Mouse (Mus musculus): Measurements from ENCODE around the gene Dock2.

Dock2 gene

DNA sequence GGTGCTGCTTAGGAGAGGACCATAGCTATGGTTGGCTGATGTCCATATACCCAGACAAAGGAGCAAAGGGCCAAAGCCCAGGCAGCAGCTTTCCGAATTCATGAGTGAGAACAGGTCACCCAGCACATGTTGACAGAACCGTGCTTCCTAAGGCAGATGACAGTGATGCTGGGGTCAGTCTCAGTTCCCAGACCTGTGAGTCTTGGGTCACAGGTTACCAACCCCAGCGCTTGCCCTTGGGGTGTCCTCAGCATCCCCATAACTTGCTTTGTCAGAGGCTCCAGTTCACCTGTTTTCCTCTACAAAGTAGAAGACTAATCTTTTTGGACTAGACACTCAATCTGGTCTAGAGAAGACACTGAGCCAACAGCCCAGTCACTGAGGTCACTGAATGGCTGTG is 252.7 kb downstream of the Dock2 start:
- no peak for DNase-seq (ENCODE audit: low read depth, low spot score)

DNA sequence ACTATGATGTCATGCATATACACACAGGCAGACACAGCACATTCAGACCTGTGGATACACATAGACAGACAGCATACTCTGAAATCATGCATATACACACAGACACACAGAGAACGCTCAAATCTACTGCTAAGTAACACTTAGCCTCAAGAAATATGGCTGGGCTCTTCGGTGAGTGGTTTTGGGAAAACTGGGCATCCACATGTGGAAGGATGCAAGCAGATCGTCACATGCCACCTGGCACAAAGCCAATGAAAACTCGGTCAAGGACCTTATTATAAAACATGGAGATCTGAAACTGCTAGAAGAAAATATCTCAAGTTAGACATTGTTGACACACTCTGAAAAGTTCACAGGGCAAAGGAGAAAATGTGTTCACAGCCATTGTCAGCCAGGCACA is 255.7 kb downstream of the Dock2 start:
- no peak for DNase-seq (ENCODE audit: low read depth, low spot score)

DNA sequence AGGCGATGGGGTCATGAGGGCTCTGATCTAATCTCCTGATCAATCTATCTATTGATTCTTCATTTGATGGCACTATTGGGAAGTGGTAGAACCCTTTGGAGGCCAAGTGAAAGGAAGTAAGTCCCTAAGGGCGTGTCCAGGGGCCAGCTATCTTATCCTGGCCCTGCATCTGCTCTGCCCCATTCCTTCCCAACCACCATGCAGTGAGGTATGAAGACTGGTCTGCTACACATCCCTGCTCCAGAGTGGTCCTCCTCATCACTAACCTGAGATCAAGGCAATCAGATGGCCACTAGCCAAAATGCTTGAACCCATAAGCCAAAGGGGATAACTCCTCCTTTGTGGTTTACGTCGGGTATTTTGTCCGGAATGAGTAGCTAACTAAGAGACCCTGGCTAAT is 256.5 kb downstream of the Dock2 start:
- no peak for DNase-seq (ENCODE audit: low read depth, low spot score)

DNA sequence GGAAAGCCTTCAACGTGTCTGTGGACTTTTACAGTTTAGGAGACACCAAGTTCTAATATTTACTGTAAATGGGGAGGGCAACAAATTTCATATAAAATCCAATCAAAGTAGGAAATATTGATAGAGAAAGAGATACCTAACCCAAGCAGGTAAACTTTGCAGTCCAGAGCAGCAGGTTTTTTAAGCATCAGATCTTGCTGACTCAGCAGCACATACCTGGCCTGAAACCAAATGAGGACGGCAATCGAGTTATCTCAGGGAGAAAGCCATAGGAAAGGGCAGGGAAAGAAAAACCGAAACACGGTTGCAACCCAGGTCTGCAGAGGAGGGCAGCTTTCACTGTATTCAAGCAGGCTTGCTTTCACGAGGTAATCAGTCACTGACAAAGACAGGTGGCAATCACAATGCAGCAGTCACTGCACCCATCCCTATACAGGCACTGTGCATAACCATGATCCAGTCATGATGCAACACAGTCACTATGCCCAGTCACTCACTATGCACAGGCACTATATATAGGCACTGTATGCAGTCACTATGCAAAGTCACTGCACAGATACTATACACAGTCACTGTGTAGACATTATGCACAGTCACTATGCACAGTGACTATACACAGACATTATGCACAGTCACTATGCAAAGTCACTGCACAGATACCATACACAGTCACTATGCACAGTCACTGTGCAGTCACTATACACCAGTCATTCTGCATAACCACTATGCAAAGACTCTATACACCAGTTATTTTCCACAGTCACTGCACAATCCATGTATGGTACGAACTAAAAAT is 258.4 kb downstream of the Dock2 start:
- DNase-seq (ENCODE audit: low read depth, low spot score): no peak

DNA sequence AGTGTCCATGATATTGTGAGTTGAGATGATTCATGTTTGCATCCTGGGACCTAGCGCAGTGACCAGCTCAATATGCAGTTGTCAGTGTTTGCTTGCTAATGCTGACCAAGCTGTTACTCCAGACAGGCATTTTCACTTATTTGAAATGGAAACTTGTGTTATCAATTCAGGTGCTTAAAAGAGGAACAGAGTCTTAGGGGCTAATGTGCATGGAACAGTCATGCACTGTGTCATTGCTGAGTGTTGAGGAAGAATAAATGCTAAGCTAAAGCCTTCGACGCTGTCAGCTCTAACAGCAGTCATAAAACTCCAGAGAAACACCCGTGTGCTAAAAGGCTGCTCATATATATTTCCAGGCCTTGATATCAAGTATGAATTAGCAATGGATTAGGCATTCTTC is 259.1 kb downstream of the Dock2 start:
- no peak for DNase-seq (ENCODE audit: low read depth, low spot score)

DNA sequence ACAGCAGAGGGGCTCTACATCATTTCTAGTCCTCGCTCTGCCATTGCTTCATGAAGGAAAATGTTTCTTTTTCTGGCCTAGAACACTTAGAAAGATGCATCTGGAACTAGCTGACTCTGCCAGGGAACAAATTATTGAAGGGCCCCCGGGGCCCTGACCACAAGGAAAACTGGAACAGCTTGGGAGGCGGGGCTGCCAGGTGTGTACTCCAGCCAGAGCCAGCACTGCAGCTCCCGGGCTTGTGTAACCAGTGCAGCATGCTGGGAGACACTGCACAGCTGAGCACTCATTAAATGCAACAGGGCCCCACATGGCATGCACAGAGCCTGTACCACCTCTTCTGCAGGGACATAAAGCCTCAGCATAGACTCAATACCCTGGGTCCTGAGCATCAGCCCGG is 265.1 kb downstream of the Dock2 start:
- DNase-seq (ENCODE audit: low read depth, low spot score): no peak

DNA sequence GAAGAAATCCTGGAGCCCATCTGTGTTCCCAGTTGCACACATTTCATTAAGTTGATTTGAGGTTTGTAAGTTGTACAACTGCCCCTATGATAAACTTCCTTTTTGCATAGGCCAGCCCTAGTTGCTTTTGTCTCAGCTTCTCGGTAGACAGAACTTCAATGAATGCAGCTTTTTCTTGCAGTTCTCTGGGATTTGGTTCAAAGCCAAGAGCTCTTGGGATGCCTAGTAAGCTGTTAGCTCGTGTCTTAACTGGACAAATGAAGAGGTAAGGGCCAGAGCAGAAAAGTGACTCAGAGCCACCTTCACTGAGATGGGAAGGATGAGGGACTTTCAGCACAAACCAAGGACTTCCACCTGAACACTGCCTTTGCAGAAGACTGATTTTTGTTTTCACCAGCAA is 266.7 kb downstream of the Dock2 start:
- DNase-seq (ENCODE audit: low read depth, low spot score): no peak

DNA sequence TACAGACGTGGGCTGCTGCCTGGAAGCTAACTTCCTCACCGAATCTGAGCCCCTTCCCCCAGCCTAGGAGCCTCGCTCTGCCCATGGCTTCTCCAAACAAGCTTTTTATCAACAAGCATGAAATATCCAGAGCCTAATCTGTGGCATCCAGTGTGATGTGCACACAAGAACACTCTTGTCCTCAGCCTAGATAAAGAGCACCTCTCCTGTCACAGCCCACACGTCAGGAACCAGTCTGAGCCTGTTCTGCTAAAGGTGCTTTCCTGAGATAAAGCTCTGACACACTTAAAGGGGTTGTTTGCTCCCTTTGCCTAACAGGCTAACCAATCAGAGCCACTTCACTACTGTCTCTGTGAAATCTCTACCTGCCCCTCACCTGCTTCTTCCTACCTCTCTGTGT is 268.4 kb downstream of the Dock2 start:
- DNase-seq (ENCODE audit: low read depth, low spot score): no peak

DNA sequence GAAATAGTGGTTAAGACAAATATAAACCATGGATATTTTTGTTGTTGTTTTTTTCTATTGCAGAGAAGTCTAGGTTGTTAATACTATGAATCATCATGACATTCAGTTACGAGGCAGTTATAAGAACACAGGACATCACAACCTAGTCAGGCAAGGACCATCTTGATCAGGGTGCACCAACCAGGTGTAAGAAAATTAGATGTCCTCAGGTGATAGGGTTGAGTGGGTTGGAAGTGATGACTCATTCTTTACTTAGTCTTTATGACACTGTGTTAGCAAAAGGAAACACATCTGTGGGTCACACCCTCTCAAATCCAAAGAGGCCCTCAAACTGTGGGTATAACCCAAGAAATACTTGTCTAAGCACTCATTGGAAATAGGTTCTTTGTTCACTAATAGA is 277.3 kb downstream of the Dock2 start:
- peak; percentile 62 for DNase-seq (ENCODE audit: low read depth, low spot score)

DNA sequence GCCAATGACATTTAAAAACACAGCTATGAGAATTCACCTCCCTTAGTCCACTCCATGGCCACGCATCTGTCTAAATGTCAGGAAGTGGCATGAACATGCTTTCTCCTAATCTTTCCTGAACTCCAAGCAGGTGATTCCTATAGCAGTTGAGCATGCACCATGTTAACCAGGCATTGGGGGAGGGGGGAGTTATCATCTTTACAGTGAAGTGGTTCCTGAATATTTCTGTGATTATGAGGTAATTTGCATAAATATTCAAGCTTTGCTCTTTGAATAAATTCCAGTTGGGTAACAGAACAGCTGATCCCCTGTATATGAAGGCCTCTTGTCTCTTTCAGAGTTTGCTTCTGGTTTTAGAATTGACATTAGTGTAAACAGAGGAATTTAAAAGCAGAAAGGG is 284.0 kb downstream of the Dock2 start:
- DNase-seq (ENCODE audit: low read depth, low spot score): no peak

DNA sequence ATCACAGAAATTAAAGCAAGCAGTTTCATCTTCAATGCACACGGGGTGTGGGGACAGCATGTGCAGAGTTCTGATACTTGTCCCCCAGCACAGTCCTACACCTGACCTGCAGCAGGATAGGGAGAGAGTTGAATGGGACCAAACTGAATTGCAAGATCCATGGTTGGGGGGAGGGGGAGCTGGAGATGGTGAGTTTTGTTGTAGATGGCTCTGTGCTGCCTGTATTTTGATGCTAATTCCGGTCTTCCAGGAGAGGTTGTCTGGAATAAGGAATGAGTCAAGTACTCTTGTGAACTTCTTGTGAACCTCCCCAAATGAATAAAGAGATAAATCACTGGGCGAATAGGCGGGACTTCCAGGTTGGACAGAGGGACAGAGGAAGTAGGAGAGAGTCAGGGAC is 289.0 kb downstream of the Dock2 start:
- no peak for DNase-seq (ENCODE audit: low read depth, low spot score)

DNA sequence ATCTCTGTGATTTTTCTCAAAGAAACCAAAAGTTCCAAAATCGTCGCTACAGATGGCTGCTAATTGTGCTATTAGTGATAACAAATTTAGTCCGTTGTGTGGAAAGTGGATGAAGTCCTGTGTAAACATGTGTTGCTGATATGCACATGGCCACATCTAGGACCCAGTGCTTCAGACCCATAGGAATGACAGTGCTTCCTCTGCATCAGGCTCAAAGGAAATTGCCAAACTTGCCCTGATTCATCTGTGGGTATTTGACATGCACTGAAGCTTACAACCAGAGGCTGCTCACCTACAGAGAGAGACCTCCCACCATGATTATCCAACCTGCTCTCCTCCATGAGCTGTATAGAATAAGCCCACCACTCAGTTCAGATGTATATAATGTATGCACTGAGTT is 290.7 kb downstream of the Dock2 start:
- no peak for DNase-seq (ENCODE audit: low read depth, low spot score)

DNA sequence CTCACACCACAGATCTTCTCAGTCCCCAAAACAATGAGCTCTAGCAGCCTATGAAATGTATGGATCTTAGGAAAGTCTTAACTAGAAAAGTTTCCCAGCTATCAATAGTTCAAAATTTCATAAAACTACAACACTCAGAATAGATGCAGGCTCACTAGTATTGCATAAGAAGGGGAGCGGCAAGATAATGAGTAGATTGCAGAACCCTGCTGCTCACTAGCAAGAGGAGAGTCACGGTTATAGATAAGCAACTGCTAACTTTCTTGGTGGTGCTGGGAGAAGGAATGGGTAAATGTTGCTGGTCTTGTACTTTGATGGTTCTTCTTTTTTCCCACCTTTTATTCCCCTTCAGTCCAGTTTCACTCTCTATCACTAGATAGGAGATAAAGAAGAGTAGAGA is 291.5 kb downstream of the Dock2 start:
- no peak for DNase-seq (ENCODE audit: low read depth, low spot score)

DNA sequence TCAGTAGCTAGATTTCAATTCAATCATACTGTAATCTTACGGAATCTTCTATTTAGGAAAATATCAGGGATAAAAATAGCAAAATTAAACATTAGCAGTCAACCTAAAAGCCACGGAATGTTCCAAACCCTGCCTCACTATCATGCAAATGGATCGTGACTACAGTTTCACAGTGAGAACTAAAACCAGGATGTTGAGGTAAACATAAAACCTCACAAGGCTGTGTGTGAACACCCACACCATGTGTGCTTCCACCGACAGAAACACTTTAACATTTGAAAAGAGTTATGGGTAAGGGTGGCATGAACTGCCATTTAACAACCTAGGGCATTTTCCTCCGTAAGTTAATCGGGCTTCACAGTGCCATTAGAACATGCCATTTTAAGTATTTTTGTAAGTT is 294.1 kb downstream of the Dock2 start:
- DNase-seq (ENCODE audit: low read depth, low spot score): peak; percentile 38

DNA sequence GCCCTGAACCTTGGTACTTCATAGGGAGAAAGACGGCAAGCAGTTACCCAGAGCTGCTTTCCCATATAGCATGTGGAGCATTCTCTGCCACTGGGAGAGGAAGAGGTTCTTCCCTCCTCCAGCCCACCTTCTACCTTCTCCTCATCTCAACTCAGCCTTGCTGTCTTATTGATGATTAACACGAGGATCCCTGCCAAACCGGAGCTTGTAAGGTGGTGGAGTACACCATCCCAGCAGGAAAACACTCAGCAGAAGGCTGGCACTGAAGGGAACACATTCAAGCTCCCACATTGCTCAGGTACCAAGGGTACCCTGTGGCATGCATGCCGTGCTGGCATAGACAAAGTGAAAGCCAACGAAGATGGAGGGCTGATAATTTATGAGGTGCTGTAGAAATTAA is 304.4 kb downstream of the Dock2 start:
- DNase-seq (ENCODE audit: low read depth, low spot score): no peak

DNA sequence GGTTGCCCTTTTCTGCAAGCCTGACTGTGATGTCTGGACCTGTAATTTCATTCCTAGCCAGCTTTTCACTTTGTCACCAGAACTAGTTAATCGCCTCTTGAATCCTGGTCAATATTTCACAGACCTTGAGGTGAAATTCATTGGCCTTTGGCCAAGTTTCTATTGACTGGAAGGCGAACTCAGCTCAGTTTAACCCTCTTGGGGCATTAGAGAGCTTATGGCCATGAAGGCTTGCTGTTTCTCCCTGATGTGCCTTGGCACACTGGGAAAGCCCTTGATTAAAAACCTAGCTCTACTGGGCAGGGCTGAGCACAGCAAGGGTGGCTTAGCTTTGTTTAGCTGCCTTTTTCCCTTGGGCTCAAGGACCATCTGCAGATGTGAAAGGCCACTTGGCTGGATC is 313.9 kb downstream of the Dock2 start:
- DNase-seq (ENCODE audit: low read depth, low spot score): no peak

DNA sequence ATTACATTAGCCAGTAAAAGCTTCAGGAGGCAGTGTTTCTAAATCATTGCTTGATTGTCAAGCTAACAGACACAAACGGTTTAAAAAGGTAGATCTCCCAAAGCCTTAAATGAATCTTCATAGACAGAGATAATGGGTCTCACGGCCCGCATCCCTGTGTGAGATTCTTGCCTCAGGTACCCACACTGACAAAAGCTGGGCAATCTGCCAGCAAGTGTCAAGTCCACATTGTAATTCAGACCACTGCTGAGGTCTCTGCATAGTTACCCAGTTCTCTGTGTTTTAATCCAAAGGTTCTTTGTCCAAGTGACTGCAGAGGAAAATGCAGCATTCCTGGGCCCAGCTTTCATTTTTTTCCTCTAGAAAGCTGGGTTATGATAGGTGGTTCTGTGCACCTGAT is 315.1 kb downstream of the Dock2 start:
- DNase-seq (ENCODE audit: low read depth, low spot score): no peak

DNA sequence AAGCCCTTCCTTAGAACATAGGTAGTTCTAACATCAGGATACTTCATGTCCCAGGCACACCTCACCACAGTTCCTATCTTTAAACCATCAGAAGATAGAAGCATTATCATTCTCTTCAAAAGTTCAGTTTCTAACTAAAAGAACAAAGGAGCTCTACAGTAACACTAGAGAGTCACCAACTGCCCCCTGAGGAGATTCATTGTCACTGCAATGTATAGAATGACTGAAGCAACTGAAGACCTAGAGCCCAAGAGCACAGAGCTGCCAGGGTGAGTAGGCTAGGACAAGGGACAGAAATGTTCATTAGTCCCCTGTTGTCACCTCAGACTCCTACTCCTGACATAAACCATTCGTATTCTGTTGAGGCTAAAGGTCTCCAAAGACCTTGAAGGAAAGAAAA is 316.6 kb downstream of the Dock2 start:
- DNase-seq (ENCODE audit: low read depth, low spot score): no peak

DNA sequence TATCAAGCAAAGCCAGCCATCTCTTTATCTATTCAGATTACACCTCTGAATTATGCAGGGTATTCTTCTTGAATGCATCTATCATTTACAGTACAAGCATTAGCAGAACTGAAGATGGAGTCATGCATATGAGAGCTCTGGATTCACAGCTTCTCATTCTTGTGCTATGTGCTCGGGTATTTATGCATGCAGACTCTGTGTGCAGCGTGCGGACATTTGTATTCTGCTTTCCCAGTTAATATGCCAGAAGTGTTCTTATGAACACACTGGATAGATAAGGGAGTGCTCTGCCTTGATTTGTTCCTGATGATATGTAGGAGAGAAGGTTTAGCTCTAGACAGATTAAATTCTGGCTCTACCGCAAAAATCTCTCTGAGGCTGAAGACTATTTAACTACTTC is 333.7 kb downstream of the Dock2 start:
- no peak for DNase-seq (ENCODE audit: low read depth, low spot score)

DNA sequence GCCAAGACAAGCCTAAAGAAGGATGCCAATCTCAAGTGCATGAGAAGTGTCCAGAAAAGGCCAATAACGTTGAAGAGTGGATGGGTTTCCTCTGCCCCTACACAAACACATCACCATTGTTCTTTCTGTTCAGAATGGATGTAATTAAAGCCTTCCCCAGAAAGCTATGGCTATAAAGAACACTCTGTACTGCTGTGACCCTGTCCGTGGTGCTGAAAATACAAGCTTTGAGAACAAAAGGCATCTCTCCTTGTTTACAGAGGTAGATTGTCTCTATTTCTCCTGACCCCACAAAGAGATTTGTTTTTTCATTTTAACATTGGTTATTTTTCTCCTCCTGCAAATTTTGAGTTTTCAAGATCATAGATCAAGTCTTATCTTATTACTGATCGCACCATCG is 335.8 kb downstream of the Dock2 start:
- peak; percentile 28 for DNase-seq (ENCODE audit: low read depth, low spot score)

DNA sequence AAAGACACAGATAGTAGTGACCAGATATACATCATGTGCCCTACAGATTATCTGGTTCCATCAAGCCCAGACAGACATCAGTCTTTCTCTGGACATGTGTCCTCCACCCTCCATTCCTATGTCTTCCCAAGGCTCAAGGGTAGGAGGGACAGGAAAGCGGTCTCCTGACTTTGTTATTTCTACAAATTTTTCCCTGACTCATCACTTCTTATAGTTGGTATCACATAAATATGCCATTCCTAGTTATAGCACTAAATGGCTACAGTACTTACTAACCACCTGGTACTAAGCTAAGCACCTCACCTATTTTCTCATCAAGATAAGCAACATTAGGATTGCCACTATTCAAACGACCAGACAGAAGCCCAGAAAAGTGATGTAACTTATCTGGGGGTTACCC is 345.3 kb downstream of the Dock2 start:
- DNase-seq (ENCODE audit: low read depth, low spot score): no peak

DNA sequence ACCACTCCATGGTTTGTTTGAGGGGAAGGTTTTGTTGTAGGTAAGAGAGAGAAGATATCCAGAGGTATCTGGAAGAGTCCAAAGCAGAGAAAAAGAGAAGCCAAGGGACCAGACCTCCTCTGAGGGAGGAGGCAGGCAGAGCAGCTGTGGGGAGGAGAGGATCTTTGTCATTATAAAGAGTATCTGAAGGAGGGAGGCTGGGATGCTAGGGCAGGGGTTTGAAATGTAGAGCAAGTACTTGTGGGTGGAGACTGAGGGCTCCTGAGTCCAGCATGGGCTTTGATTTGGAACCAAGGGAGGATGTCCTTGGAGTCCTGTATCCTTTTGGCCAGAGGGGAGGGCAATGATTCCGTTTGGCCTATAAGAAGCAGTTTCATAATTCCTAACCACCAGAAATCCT is 346.2 kb downstream of the Dock2 start:
- DNase-seq (ENCODE audit: low read depth, low spot score): no peak

DNA sequence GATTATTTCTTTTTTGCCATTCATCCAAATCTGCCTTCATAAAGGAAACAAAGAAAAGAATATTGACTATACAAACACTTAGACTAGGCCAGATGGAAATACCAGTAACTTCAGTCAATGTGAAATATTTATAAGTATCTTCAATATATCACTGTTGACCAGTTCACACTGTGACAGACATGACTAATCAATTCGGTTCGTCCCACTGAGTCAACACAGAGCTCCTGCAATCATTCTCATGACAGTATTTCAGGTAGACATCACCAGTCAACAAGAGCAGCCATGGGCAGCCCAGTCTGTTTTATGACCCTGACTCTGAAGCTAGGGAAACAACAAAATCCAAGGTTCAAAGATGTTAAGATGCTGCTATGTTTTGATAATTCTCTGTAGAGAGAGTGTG is 351.7 kb downstream of the Dock2 start:
- no peak for DNase-seq (ENCODE audit: low read depth, low spot score)

DNA sequence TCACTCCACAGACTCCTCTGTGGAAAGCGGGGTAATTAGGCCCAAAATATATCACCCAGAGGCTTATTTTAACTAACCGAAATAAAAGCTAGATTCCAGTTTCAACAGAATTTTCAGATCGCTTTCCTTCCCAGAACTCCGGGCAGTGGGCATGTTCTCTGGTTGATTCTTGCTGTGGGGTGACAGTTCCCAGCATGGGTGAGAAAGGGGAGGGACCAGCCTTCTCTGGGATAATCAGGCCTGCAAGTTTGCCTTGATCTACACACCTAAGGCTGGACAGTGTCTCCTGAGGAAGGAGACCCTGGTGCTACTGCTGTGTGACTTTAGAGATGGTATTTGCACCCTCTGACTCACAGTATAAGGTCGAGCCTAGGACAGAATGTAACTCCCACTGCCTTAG is 352.3 kb downstream of the Dock2 start:
- DNase-seq (ENCODE audit: low read depth, low spot score): no peak
